Mouse (Mus musculus) heart, embryonic 14.5 days (tissue): ENCODE measurements around the gene Gm37240. TPM values are rescaled to one million over a fixed set of nuclear protein-coding genes. Genes with fewer than 3 reads are reported as not detected.
"Not testable (repeated sequence)": the region's sequence is repeated elsewhere in the genome, so short reads cannot be mapped to it uniquely, and the experiment has no call there.

Experiments
- ATAC-seq: fragments of 200-750 bp; cut with Nextera tagmentation; 2 replicates; pipeline ENCODE4 v1.8.0; 2017; ENCODE audit warnings: low read depth, moderate TSS enrichment; ENCODE audit not compliant: insufficient number of reproducible peaks, insufficient read depth, low FRiP score
- H3K27ac ChIP-seq, 2 experiments: fragments of 200-500 bp in 1 of 2; fragments of 300-500 bp in 1 of 2; sonication (generic) in 1 of 2; replicated peaks in 1 of 2; 2 replicates each; pipeline ENCODE4 v1.5.1; 2012 to 2014; ENCODE audit warnings: low read depth in 2 of 2, low read length in 2 of 2, control low read depth in 1 of 2, mild to moderate bottlenecking in 1 of 2, mixed read lengths in 1 of 2; ENCODE audit not compliant: control insufficient read depth in 1 of 2, insufficient read depth in 1 of 2
- H3K27me3 ChIP-seq: fragments of 300-500 bp; sonication (generic); 2 replicates; pipeline ENCODE4 v1.6.1; 2014; ENCODE audit warnings: mild to moderate bottlenecking, low read length, control low read depth; ENCODE audit not compliant: control insufficient read depth, insufficient read depth
- H3K36me3 ChIP-seq: fragments of 300-500 bp; sonication (generic); 2 replicates; pipeline ENCODE4 v1.6.1; 2014; ENCODE audit warnings: mild to moderate bottlenecking, control low read depth, low read length, mixed read lengths; ENCODE audit not compliant: control insufficient read depth, insufficient read depth
- H3K4me1 ChIP-seq, 2 experiments: fragments of 200-500 bp in 1 of 2; fragments of 300-500 bp in 1 of 2; sonication (generic) in 1 of 2; 2 replicates each; pipeline ENCODE4 v1.6.1; 2012 to 2014; ENCODE audit warnings: low read length in 2 of 2, control low read depth in 1 of 2, mixed read lengths in 1 of 2; ENCODE audit not compliant: control insufficient read depth in 2 of 2, insufficient read depth in 2 of 2
- H3K4me2 ChIP-seq: fragments of 300-500 bp; sonication (generic); 2 replicates; pipeline ENCODE4 v1.6.1; 2014; ENCODE audit warnings: mild to moderate bottlenecking, low read length
- H3K4me3 ChIP-seq, 2 experiments: fragments of 200-500 bp in 1 of 2; fragments of 300-500 bp in 1 of 2; sonication (generic) in 1 of 2; 2 replicates each; pipeline ENCODE4 v1.5.1; 2012 to 2014; ENCODE audit warnings: low read length in 2 of 2, mild to moderate bottlenecking in 2 of 2, control low read depth in 1 of 2, low read depth in 1 of 2, moderate library complexity in 1 of 2; ENCODE audit not compliant: control insufficient read depth in 1 of 2, insufficient read depth in 1 of 2
- H3K9ac ChIP-seq: fragments of 300-500 bp; sonication (generic); 2 replicates; pipeline ENCODE4 v1.6.1; 2014; ENCODE audit warnings: mild to moderate bottlenecking, low read length
- H3K9me3 ChIP-seq: fragments of 300-500 bp; sonication (generic); 2 replicates; pipeline ENCODE4 v1.6.1; 2016; ENCODE audit warnings: low read length, control low read depth; ENCODE audit not compliant: control insufficient read depth
- WGBS: fragments of 180-500 bp; shearing (Covaris S2); extraction: QIAGEN DNeasy Blood & Tissue Kit; methylation state at CpG from one replicate; pipeline ENCODE4 v1.1.7; 2014; 5-methylcytosine and 5-hydroxymethylcytosine counted together
- polyA plus RNA-seq: library from polyadenylated mRNA; unstranded; fragments of >200 nt; fragmentation: Nextera tagmentation; extraction: Ambion mirVana; gene quantifications from 2 replicates; pipeline ENCODE4 v1.2.1, GENCODE M21; 2014

The Gm37240 gene
- polyA plus RNA-seq, 1 experiment from 2014 or later: 12.3 TPM

- no peak overlapping the region for H3K9ac ChIP-seq
- H3K27ac ChIP-seq: no peak overlapping the region
- H3K9me3 ChIP-seq: 0 out of 2 replicates have a peak, but pooled peaks cover 1% of the 10 kb centered on the region
- H3K4me2 ChIP-seq: no peak overlapping the region
- H3K4me3 ChIP-seq: no peak overlapping the region
- ATAC-seq: no peak
- H3K27me3 ChIP-seq: peaks cover 19% of the 10 kb centered on the region
- H3K36me3 ChIP-seq: no peaks in the 10 kb centered on the region
- 78% methylated on average over 4 of the region's 4 CpGs for WGBS
- peaks cover 14 to 22% of the 10 kb centered on the region in 2 experiments for H3K4me1 ChIP-seq
Observed at GRCm38 (mm10) chr3:84663858-84664257, 1223.5 kb downstream of the Gm37240 start.

DNA sequence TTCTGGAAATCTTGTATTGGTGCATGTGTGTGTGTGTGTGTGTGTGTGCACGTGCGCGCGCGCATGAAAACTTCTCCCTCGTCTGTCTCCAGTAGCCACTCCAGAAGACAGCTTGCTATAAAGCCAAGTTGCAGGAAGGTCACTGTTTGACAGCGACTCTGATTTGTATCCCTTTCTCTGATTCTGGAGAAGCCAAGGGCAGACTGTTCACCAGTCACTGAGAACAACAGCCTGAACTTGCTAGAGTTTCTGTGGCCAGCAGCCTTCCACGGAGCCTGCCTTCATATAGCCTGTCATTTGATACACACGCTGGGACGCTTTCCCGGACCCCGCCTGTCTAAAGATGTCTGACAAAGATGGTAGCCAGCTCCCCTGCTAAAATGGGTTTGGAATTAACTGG, 1224.2 kb downstream of the Gm37240 start:
- no peak overlapping the region for H3K27ac ChIP-seq
- H3K4me1 ChIP-seq: peaks cover 8 to 14% of the 10 kb centered on the region in 2 experiments
- no peak overlapping the region for H3K4me2 ChIP-seq
- no peaks in the 10 kb centered on the region for H3K36me3 ChIP-seq
- no peak overlapping the region for H3K4me3 ChIP-seq
- ATAC-seq: no peak
- H3K27me3 ChIP-seq: peaks cover 19% of the 10 kb centered on the region
- 82% methylated on average over 12 of the region's 12 CpGs for WGBS
- H3K9me3 ChIP-seq: 0 out of 2 replicates have a peak, but pooled peaks cover 4% of the 10 kb centered on the region
- no peak overlapping the region for H3K9ac ChIP-seq

DNA sequence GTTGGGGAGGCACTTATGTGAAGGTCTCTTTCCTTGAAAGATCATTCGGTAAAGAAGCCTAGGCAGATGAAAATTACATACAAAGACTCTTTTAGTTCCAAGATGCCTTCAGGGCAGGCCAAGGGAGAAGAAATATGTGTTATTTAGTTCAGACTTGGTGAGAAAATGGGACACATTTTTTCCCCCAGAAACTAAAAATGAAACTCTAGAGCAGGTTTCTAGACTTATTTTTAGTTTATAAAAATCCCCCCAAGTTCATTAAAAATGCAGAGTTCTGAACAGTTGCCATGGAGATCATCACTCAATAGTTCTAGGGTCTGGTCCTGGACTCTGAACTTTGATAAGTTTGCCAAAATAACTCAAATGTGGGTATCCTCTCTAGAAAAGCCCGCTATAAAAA, 1226.9 kb downstream of the Gm37240 start:
- H3K4me2 ChIP-seq: no peak overlapping the region
- H3K27ac ChIP-seq: no peak overlapping the region
- ATAC-seq: no peak
- 88% methylated on average over 2 of the region's 2 CpGs for WGBS
- no peak overlapping the region for H3K9ac ChIP-seq
- no peaks in the 10 kb centered on the region for H3K36me3 ChIP-seq
- no peak overlapping the region for H3K4me3 ChIP-seq
- peaks cover 13% of the 10 kb centered on the region for H3K27me3 ChIP-seq
- H3K9me3 ChIP-seq: 0 out of 2 replicates have a peak, but pooled peaks cover 4% of the 10 kb centered on the region
- H3K4me1 ChIP-seq: peaks cover 2 to 3% of the 10 kb centered on the region in 2 experiments

DNA sequence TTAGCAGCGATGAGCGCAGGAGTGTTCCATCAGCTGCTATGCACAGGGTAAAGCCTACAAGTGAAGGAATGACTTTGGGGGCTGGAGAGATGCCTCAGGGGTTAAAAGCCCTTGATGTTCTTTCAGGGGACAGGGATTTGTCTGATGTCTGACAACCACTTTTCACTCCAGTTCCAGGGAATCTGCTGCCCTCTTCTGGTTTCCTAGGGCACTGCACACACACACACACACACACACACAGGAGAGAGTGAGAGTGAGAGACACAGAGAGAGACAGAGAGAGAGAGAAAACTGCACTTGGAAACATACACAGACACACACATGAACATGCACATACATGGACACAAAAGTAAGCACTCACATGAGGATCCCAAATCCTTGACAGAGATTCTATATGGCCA, 1228.4 kb downstream of the Gm37240 start:
- no peak overlapping the region for H3K4me2 ChIP-seq
- 0 out of 2 replicates have a peak, but pooled peaks cover 4% of the 10 kb centered on the region for H3K9me3 ChIP-seq
- peaks cover 12 to 18% of the 10 kb centered on the region in 2 experiments for H3K4me1 ChIP-seq
- no peak overlapping the region for H3K9ac ChIP-seq
- H3K36me3 ChIP-seq: no peaks in the 10 kb centered on the region
- no peak overlapping the region for H3K27ac ChIP-seq
- no peak for ATAC-seq
- 98% methylated on average over 2 of the region's 2 CpGs for WGBS
- H3K4me3 ChIP-seq: no peak overlapping the region
- no peaks in the 10 kb centered on the region for H3K27me3 ChIP-seq

DNA sequence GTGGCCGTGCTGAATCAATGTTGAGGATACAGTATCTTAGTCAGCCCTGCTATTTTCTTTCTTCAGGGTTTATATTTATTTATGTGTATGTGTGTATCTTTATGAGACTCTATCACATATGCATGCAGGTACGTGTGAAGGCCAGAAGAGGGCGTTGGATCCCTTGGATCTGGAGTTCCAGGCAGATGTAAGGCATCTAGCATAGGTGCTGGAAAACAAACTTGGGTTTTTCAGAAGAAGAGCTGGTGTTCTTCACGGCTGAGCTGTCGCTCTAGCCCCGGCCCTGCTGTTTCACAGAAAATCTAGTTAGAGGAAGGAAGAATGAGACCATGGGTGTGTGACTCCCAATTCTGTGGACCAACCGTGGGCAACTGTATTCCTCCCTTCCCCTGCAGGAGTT, 1229.3 kb downstream of the Gm37240 start:
- H3K4me3 ChIP-seq: no peak overlapping the region
- WGBS: 88% methylated on average over 7 of the region's 7 CpGs

GRCm38 (mm10) chr3:84657240-84657639, 1230.1 kb downstream of the Gm37240 start:
- Histone ChIP-seq H3K4me3 (no peak overlapping the region), H3K27ac (no peak overlapping the region), H3K4me1 (peaks cover 18 to 32% of the 10 kb centered on the region in 2 experiments), H3K36me3 (no peaks in the 10 kb centered on the region), H3K27me3 (no peaks in the 10 kb centered on the region), H3K9me3 (0 out of 2 replicates have a peak, but pooled peaks cover 4% of the 10 kb centered on the region), H3K4me2 (no peak overlapping the region), H3K9ac (no peak overlapping the region)
- no peak for ATAC-seq
- WGBS: 73% methylated on average over 6 of the region's 6 CpGs

More for the DNA sequence above, 1229.3 kb downstream of the Gm37240 start:
- Histone ChIP-seq H3K9ac (no peak overlapping the region), H3K9me3 (0 out of 2 replicates have a peak, but pooled peaks cover 4% of the 10 kb centered on the region), H3K27ac (no peak overlapping the region), H3K4me1 (peaks cover 16 to 26% of the 10 kb centered on the region in 2 experiments), H3K4me2 (no peak overlapping the region), H3K36me3 (no peaks in the 10 kb centered on the region), H3K27me3 (no peaks in the 10 kb centered on the region)
- no peak for ATAC-seq

GRCm38 (mm10) chr3:84655785-84656150, 1231.5 kb downstream of the Gm37240 start:
- H3K4me3 ChIP-seq, H3K27me3 ChIP-seq, H3K9me3 ChIP-seq, ATAC-seq, H3K36me3 ChIP-seq, H3K27ac ChIP-seq, H3K9ac ChIP-seq: not testable (repeated sequence)
- H3K4me2 ChIP-seq: peak overlapping the region; percentile 63
- 85% methylated on average over 2 of the region's 2 CpGs for WGBS
- H3K4me1 ChIP-seq: peaks cover 18 to 34% of the 10 kb centered on the region in 2 experiments
